Mouse (Mus musculus) right cerebral cortex, postnatal 4 days (tissue): ENCODE data around the gene Ankrd44.

Experiments
- DNase-seq: peaks from one replicate; pipeline ENCODE4 v3.0.0-alpha.2; 2022

The Ankrd44 gene

DNA sequence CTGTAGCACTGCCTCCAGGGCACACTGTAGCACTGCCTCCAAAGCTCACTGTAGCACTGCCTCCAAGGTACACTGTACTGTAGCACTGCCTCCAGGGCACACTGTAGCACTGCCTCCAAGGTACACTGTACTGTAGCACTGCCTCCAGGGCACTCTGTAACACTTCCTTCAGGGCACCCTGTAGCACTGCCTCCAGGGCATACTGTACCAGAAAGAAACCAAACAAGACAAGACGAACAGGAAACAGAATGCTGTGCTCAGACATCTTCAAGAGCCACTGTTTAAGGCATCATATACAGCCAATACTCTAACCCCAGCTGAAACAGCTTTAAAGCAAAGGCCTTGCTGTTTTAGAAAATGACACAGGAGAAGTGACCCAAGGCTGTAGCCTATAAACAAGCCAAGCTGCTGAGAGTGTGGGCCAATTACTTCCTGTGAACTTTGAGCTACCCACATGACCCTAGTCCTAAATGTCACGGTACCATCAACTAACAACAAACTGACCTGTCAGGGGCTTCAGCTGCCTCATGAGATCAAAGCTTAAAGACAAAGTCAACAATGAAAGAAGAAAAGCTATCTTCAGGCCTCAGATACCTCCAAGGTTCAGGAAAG, 43.2 kb downstream of the Ankrd44 start:
- DNase-seq: no peak

DNA sequence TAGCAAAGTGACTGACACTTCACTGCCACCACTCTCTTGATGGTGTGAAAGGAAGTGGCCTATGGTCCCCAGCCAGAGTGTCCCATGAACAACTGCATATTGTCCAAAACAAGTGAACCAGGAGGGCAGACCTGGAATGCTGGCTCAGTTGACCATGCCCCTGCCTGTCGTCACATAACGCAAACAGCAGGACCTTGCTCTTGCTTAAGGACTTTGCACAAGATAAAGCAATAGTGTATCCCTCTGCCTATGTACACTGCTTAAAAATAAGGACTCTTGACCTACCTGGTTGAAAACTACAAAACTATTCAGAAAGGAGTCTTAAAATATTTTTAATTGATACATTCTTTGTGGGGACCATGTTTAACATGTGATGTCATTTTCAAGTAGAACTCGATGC, 44.7 kb downstream of the Ankrd44 start:
- DNase-seq: no peak

- DNase-seq: no peak
Measured at GRCm38 (mm10) chr1:54877423-54878073, 48.6 kb downstream of the Ankrd44 start.

- DNase-seq: no peak
Measured at GRCm38 (mm10) chr1:54877014-54877413, 49.2 kb downstream of the Ankrd44 start.

GRCm38 (mm10) chr1:54874094-54874493, 52.1 kb downstream of the Ankrd44 start:
- DNase-seq: no peak

- no peak for DNase-seq
Measured at GRCm38 (mm10) chr1:54872857-54873616, 53.1 kb downstream of the Ankrd44 start.

- no peak for DNase-seq
Measured at GRCm38 (mm10) chr1:54871321-54871720, 54.9 kb downstream of the Ankrd44 start.

- DNase-seq: no peak
Measured at GRCm38 (mm10) chr1:54870634-54871033, 55.6 kb downstream of the Ankrd44 start.

DNA sequence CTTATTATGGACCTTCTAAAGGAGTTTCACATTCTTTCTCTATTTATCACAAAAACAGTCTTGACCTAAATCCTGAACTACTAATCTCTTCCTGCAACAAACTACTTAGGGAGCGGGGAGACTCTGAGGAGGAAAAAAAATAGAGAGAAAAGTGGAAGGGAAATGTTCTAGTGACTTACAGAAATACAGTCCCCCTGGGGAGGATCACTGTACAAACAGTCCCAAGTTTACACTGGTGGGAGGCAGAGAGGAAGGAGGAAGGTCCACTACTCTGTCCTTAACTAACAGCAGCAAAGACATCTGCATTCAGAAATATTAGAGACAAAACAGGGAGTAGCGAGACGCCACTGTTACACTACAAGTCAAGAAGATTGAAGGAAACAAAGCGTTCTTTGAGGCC, 59.0 kb downstream of the Ankrd44 start:
- DNase-seq: no peak

DNA sequence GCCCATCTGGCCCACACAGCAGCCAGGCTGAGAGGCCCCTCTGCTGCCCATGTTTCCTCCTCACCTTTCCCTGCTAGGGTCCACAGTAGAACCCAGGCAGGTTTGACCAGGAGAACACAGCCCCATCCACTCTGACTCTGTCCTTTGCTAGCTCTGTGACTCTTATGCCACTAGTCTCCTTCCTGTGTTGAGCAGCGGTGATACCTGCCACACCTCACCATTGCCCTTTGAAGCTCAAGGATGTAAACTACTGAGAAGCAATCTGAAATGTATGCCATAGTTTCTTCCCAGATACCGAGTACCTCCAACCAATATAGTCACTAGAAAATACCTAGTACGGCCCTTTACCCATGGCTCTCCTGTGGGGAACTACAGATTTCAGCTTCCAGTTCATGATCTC, 60.1 kb downstream of the Ankrd44 start:
- no peak for DNase-seq

DNA sequence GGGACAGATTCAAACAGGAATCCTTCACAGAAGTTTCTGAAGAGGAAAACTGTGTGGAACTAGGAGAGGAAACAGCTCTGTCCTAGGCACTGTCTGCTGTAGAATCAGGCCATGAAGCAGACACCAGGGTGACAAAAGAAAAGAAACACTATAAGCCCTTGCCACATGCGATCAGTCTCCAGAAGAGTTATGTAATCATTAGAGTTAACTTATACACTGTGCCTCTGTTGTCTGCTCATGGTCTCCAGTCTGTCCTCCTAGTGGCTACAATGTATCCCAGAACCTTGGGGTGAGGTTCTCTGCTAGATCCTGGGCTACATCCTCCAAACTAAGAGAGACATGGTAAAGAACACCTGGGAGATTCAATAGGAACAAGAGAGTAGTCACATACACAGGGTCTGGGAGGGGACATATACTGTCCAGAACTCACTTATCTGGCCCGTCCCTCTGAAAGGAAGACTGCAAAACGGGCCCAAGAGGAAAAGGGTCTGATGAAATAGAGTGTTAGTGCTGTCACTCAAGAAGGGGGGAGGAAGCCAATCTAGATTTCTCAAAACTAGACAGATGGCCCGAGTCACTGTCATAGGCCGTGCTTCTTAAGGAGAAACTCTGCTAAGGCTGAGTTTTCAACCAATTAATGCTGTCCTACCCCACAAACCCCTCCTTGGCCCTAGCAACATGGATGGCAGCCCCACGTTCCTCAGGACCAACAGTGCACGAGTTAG, 61.1 kb downstream of the Ankrd44 start:
- no peak for DNase-seq

DNA sequence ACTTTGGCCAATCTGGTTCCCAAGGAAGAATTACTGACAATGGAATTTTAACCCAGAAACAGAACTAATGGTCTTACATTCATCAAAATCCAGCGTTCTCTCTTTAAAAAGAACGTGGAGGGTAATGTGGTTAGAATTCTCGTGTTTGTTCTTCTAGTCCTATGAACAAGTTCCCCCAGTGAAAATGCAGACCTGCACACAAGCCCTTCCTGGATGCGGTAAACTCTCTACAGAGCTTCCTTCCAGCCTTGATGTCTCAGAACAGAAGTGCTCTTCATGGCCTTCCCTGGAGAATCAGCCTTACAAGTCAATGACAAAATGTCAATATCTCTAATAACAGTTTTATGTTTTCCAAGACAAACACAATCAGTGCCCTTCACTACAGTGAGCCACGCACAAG, 65.8 kb downstream of the Ankrd44 start:
- no peak for DNase-seq

- DNase-seq: no peak
Measured at GRCm38 (mm10) chr1:54859876-54860275, 66.3 kb downstream of the Ankrd44 start.

- no peak for DNase-seq
Measured at GRCm38 (mm10) chr1:54858898-54859297, 67.3 kb downstream of the Ankrd44 start.

DNA sequence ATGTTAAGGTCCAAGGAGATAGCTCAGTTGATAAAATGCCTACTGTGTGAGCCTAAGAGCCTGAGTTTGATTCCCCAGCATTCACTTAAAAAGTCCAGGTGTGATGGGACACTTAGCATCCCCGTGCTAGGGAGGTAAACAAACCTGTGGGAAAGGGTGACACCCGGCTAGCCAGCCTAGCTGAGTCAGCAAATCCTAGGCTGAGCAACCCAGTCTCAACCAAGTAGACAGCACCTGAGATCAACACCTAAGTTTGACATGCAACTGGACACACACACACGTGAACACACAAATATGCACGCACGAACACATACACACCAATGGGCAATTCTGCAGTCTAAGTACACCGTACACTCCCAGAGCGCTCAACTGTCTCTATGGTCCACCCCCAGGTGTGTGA, 69.7 kb downstream of the Ankrd44 start:
- no peak for DNase-seq

DNA sequence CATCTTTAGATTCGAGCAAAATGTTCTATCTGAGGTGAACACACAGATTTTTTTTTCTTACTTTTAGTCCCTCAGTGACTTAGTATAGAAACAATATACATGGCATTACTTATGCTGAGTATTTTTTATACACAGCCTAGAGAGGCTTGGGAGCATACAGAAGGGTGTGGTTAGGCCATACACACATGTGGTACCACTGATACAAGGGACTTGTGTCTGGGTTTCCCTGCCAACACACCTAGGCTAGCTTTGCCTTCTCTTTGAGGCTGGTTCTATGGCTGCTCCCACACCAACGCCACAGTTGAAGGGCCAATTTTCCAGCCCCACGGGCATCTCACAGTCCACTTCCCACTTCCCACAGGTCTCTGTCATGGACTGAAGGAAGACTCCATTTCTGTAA, 70.2 kb downstream of the Ankrd44 start:
- no peak for DNase-seq

DNA sequence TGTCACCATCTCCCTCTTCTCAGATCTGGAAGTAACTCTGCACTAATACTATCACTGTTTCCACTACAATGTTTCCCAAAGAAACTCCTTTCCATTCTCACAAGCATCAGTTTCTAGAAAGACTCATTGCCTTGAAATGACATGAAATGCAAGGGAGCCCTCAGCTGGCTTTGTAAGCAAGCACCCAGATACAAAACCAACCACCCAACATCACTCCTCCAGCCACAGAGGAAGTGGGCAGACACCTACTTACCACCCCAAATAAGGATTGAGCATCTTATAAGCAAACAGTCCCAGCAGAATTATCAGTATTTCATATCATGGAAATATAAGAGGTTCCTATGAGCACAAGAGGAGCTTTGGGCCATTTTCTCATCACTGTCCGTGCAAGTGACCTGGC, 71.8 kb downstream of the Ankrd44 start:
- no peak for DNase-seq

- no peak for DNase-seq
Measured at GRCm38 (mm10) chr1:54853311-54854000, 72.7 kb downstream of the Ankrd44 start.

DNA sequence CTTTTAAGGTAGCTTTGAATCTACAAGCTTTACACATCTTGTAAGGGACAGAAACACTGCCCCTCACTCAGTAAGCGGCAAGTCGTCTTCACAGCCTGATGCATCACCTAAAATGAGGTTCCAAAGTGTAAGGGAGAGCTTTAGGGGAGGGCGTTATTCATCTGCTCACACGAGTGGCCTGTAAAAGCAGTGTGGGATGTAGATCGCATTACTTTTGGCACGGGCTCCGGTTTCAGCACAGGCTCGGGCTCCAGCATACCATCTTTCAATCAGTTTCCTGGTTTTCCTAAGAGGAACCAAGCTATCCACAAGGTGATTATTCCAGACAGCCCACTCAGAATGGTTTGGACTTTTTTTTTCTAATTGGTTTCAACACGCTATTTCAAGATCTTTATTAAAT, 74.6 kb downstream of the Ankrd44 start:
- no peak for DNase-seq

DNA sequence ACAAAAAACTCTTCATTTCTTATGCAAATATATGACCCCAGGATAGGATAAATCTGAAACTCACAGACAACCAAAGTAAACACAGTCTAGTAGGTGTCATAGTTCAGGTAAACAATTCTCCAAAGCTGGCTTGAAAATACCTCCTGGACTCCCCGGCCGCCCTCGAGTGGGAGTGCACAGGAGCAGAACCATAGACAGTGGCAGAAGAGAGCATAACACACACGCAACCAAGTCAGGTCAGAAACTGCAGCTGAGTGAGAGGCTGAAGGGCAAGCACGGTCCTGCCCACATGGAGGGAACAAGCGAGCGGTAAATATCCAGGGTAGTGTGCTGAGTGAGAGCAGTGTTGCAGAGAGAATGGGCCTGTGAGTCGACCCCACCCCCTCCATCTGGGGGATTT, 76.1 kb downstream of the Ankrd44 start:
- DNase-seq: no peak

GRCm38 (mm10) chr1:54847238-54847637, 78.9 kb downstream of the Ankrd44 start:
- DNase-seq: no peak

DNA sequence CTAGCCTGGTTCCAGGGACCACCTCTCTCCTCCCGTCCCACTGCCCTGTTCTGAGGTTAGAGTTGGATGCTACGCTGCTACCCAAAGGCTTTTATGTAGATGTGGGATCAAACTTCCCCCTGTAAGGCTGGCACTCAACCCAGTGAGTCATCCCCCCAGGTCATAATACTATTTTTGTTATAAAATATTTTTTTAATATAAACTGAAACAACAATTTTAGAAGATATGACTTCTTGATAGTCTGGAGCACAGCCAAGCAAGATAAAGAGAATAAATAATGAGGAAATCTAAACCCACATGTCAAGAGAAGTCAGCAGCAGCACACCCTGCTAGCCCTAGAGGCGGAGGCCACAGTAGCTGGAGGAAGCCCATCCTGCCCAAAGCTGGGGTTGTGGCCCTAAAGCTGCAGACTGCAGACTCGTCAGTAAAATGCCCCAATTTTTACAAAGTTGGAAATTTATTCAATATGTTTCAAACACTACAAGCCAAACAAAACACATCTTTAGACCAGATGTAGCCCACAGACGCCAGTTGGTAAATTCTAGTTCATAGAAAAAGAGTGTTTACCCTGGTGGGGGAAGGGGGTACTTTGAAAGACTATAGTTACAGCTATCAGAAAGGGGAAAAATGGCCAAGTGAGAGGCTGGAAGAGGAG, 79.7 kb downstream of the Ankrd44 start:
- no peak for DNase-seq
